Comparison of ENCODE assay signal across 8 mouse cellular contexts in genomic region chr2:174295175-174295899, GRCm38 (mm10). TPM values are rescaled to one million over a fixed set of nuclear protein-coding genes. Genes with fewer than 3 reads are reported as not detected.
DNase-seq lines count a peak whose midpoint lies in the region; ATAC-seq and TF ChIP-seq lines count a peak whose summit lies in the region.

No protein-coding gene starts in this region.

- H3K27me3 ChIP-seq in embryonic facial prominence, embryonic 10.5 days (replicated peaks; ENCODE audit: low read depth, poor library complexity, severe bottlenecking), result peaks cover 37% of the 10 kb centered on the region
- peaks cover 32% of the 10 kb centered on the region for H3K27me3 ChIP-seq in heart, postnatal 0 days (ENCODE audit: control insufficient read depth, insufficient read depth, low read length)
- H3K27me3 ChIP-seq in limb, embryonic 11.5 days (ENCODE audit: control insufficient read depth, insufficient read depth, low read length), result peaks cover 22% of the 10 kb centered on the region
- H3K27me3 ChIP-seq in midbrain, embryonic 15.5 days (replicated peaks), result peaks cover 28% of the 10 kb centered on the region
- peaks cover 15% of the 10 kb centered on the region; the same call in 1 of the 2 replicates for H3K27me3 ChIP-seq in stomach, embryonic 14.5 days (ENCODE audit: control insufficient read depth, insufficient read depth, low read length)

- peak; percentile 86 for ATAC-seq in heart, postnatal 0 days (ENCODE audit: insufficient read depth, low read depth)
- peak; percentile 88 for ATAC-seq in limb, embryonic 11.5 days (ENCODE audit: insufficient number of reproducible peaks, low FRiP score, low TSS enrichment, low read depth)
- ATAC-seq in midbrain, embryonic 15.5 days (replicated peaks), result peak; percentile 92
- ATAC-seq in stomach, embryonic 14.5 days (ENCODE audit: insufficient number of reproducible peaks, insufficient read depth, low FRiP score, low read depth), result peak; percentile 89

- peak; percentile 76 for DNase-seq in gastrocnemius, postnatal 10 days
- DNase-seq in gastrocnemius, adult 18-20 months (ENCODE audit: low spot score), result no peak
- peak; percentile 97 for DNase-seq in ES-CJ7 (ENCODE audit: low read depth, low spot score)
- peak; percentile 94 for DNase-seq in embryonic facial prominence, embryonic 10.5 days (ENCODE audit: low spot score)
- peak; percentile 73 for DNase-seq in heart, postnatal 0 days (ENCODE audit: low spot score)
- DNase-seq in limb, embryonic 11.5 days (ENCODE audit: low spot score), result peak; percentile 95

- H3K36me3 ChIP-seq in embryonic facial prominence, embryonic 10.5 days (replicated peaks), result peaks cover 72% of the 10 kb centered on the region
- no peaks in the 10 kb centered on the region for H3K36me3 ChIP-seq in heart, postnatal 0 days (replicated peaks; ENCODE audit: control insufficient read depth, insufficient read depth, low read length)
- H3K36me3 ChIP-seq in limb, embryonic 11.5 days (ENCODE audit: control insufficient read depth, insufficient read depth, low read length), result peaks cover under 1% of the 10 kb centered on the region; the same call in 1 of the 2 replicates
- H3K36me3 ChIP-seq in midbrain, embryonic 15.5 days (replicated peaks), result no peaks in the 10 kb centered on the region
- H3K36me3 ChIP-seq in stomach, embryonic 14.5 days (ENCODE audit: control insufficient read depth, insufficient read depth, low read length), result peaks cover 5% of the 10 kb centered on the region; the same call in 1 of the 2 replicates

- peak overlapping the region; percentile 74 for H3K4me3 ChIP-seq in embryonic facial prominence, embryonic 10.5 days
- H3K4me3 ChIP-seq in heart, postnatal 0 days (ENCODE audit: low read depth, low read length), result peak overlapping the region; percentile 66
- peak overlapping the region; percentile 48 for H3K4me3 ChIP-seq in limb, embryonic 11.5 days (ENCODE audit: low read depth, low read length)
- H3K4me3 ChIP-seq in midbrain, embryonic 15.5 days, result peak overlapping the region; percentile 50
- peak overlapping the region; percentile 51 for H3K4me3 ChIP-seq in stomach, embryonic 14.5 days (ENCODE audit: low read depth, low read length)

- peak; percentile 9; the same call in 1 of the 2 replicates for TF ChIP-seq CTCF in heart, postnatal 0 days (IDR thresholded peaks at IDR 0.05; ENCODE audit: low read depth)

- H3K9ac ChIP-seq in heart, postnatal 0 days (replicated peaks; ENCODE audit: low read depth, low read length), result peak overlapping the region; percentile 68
- H3K9ac ChIP-seq in limb, embryonic 11.5 days (ENCODE audit: low read length), result peak overlapping the region; percentile 74
- peak overlapping the region; percentile 65 for H3K9ac ChIP-seq in midbrain, embryonic 15.5 days
- H3K9ac ChIP-seq in stomach, embryonic 14.5 days (replicated peaks; ENCODE audit: low read depth, low read length), result peak overlapping the region; percentile 55

- H3K4me1 ChIP-seq in embryonic facial prominence, embryonic 10.5 days, result peaks cover 68% of the 10 kb centered on the region
- H3K4me1 ChIP-seq in heart, postnatal 0 days (ENCODE audit: control insufficient read depth, insufficient read depth), result peaks cover 11% of the 10 kb centered on the region; the same call in 1 of the 2 replicates
- peaks cover 24% of the 10 kb centered on the region for H3K4me1 ChIP-seq in limb, embryonic 11.5 days (ENCODE audit: control insufficient read depth, insufficient read depth, low read length)
- H3K4me1 ChIP-seq in midbrain, embryonic 15.5 days, result peaks cover 71% of the 10 kb centered on the region
- 0 out of 2 replicates have a peak, but pooled peaks cover 7% of the 10 kb centered on the region for H3K4me1 ChIP-seq in stomach, embryonic 14.5 days (ENCODE audit: control insufficient read depth, insufficient read depth, low read length)

- peak overlapping the region; percentile 71 for H3K4me2 ChIP-seq in heart, postnatal 0 days (ENCODE audit: low read depth, low read length)
- H3K4me2 ChIP-seq in limb, embryonic 11.5 days (ENCODE audit: low read depth, severe bottlenecking), result peak overlapping the region; percentile 51
- peak overlapping the region; percentile 58 for H3K4me2 ChIP-seq in midbrain, embryonic 15.5 days
- peak overlapping the region; percentile 59 for H3K4me2 ChIP-seq in stomach, embryonic 14.5 days (replicated peaks; ENCODE audit: low read depth, low read length)

- peaks cover 62% of the 10 kb centered on the region for H3K9me3 ChIP-seq in embryonic facial prominence, embryonic 10.5 days
- H3K9me3 ChIP-seq in heart, postnatal 0 days (replicated peaks; ENCODE audit: control insufficient read depth, low read length), result peaks cover 39% of the 10 kb centered on the region
- peaks cover 31% of the 10 kb centered on the region for H3K9me3 ChIP-seq in limb, embryonic 11.5 days (ENCODE audit: control insufficient read depth, low read length)
- H3K9me3 ChIP-seq in midbrain, embryonic 15.5 days, result peaks cover 29% of the 10 kb centered on the region
- H3K9me3 ChIP-seq in stomach, embryonic 14.5 days (ENCODE audit: control insufficient read depth, low read depth, low read length), result peaks cover 51% of the 10 kb centered on the region

- WGBS in embryonic facial prominence, embryonic 10.5 days, result 54% methylated on average over 36 of the region's 36 CpGs
- 50% methylated on average over 36 of the region's 36 CpGs for WGBS in heart, postnatal 0 days
- WGBS in limb, embryonic 11.5 days, result 49% methylated on average over 36 of the region's 36 CpGs
- 47% methylated on average over 36 of the region's 36 CpGs for WGBS in midbrain, embryonic 15.5 days
- 49% methylated on average over 36 of the region's 36 CpGs for WGBS in stomach, embryonic 14.5 days

- peak overlapping the region; percentile 96 for H3K27ac ChIP-seq in embryonic facial prominence, embryonic 10.5 days (replicated peaks)
- peak overlapping the region; percentile 85 for H3K27ac ChIP-seq in heart, postnatal 0 days (ENCODE audit: low read depth)
- H3K27ac ChIP-seq in limb, embryonic 11.5 days (replicated peaks; ENCODE audit: low read depth, low read length), result no peak overlapping the region
- H3K27ac ChIP-seq in midbrain, embryonic 15.5 days, result peak overlapping the region; percentile 77
- peak overlapping the region; percentile 74 for H3K27ac ChIP-seq in stomach, embryonic 14.5 days (ENCODE audit: low read length)

- no peak for TF ChIP-seq EP300 in heart, postnatal 0 days (IDR thresholded peaks at IDR 0.05; ENCODE audit: low read depth)

RNA-seq across cellular contexts. Expression of gene Gnas, which starts 11.2 kb away (rescaled TPM):
- 1,000 to 10,000 TPM; 2,149 to 2,299 TPM for total RNA-seq in gastrocnemius, postnatal 10 days (2021)
- 1,000 to 10,000 TPM; 1,321 to 1,349 TPM for total RNA-seq in gastrocnemius, adult 18-20 months (2021)
- 1,270 and 1,303 TPM in 2 replicates for polyA plus RNA-seq in embryonic facial prominence, embryonic 10.5 days (2016; fragmentation: Nextera tagmentation; extraction: Ambion mirVana)
- total RNA-seq in heart, postnatal 0 days (2014; rRNA removed; ENCODE audit: low replicate concordance), result 1,131 and 1,208 TPM in 2 replicates
- 1,263 and 1,283 TPM in 2 replicates for polyA plus RNA-seq in heart, postnatal 0 days (2015; fragmentation: Nextera tagmentation; extraction: Ambion mirVana)
- polyA plus RNA-seq in limb, embryonic 11.5 days (2014; fragmentation: Nextera tagmentation; extraction: Ambion mirVana), result 1,406 and 1,468 TPM in 2 replicates
- polyA plus RNA-seq in midbrain, embryonic 15.5 days (2015; fragmentation: Nextera tagmentation; extraction: Ambion mirVana), result 1,362 and 1,368 TPM in 2 replicates
- 1,470 and 1,806 TPM in 2 replicates for polyA plus RNA-seq in stomach, embryonic 14.5 days (2014; fragmentation: Nextera tagmentation; extraction: Ambion mirVana)

RNA-seq across cellular contexts. Expression of gene Gm20721, which starts 51.2 kb away (rescaled TPM):
- 1 to 10 TPM; 3.5 to 4.2 TPM for total RNA-seq in gastrocnemius, postnatal 10 days (2021)
- 1 to 10 TPM; 1.9 TPM for total RNA-seq in gastrocnemius, adult 18-20 months (2021)
- polyA plus RNA-seq in embryonic facial prominence, embryonic 10.5 days (2016; fragmentation: Nextera tagmentation; extraction: Ambion mirVana), result 11.9 and 14.6 TPM in 2 replicates
- not detected in 2 replicates for total RNA-seq in heart, postnatal 0 days (2014; rRNA removed; ENCODE audit: low replicate concordance)
- 11.3 and 15.8 TPM in 2 replicates for polyA plus RNA-seq in heart, postnatal 0 days (2015; fragmentation: Nextera tagmentation; extraction: Ambion mirVana)
- 8.6 and 13.0 TPM in 2 replicates for polyA plus RNA-seq in limb, embryonic 11.5 days (2014; fragmentation: Nextera tagmentation; extraction: Ambion mirVana)
- 8.2 and 16.1 TPM in 2 replicates for polyA plus RNA-seq in midbrain, embryonic 15.5 days (2015; fragmentation: Nextera tagmentation; extraction: Ambion mirVana)
- 6.9 and 7.2 TPM in 2 replicates for polyA plus RNA-seq in stomach, embryonic 14.5 days (2014; fragmentation: Nextera tagmentation; extraction: Ambion mirVana)
